Mouse (Mus musculus) kidney, adult 2 months (tissue): ENCODE measurements around the gene Cubn.

Source experiments
- CTCF ChIP-seq: fragments of 200-500 bp; conservative IDR thresholded peaks from 2 replicates; pipeline ENCODE4 v1.5.1; 2011; ENCODE audit warnings: low read depth, mild to moderate bottlenecking, control low read depth, low read length, moderate library complexity, mixed read lengths; ENCODE audit not compliant: insufficient read depth, insufficient read length
- POLR2A ChIP-seq: fragments of 200-500 bp; IDR thresholded peaks from one replicate; pipeline ENCODE4 v1.6.1; 2011; ENCODE audit warnings: low read depth, low read length, control low read depth

DNA sequence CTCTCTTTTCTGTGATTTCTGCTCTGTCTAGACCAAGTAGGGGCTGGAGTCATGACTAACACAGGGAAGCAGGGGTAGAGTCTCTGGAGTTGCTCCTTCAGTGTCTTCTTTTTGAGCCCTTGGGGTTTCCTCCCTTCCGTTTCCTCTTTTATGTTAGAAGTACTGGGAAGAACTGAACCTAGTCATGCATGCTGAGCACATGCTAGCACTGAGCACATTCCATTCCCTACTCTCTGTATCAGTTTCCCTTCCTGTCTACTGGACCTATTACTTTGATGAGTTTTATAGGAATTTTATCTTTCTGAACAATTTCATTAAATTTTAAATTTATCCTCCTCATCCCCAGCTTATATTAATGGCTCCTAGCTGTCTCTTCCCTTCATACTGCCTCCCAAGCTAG lies 52.6 kb downstream of the Cubn start:
- TF ChIP-seq CTCF = no peak
- no peak for TF ChIP-seq POLR2A
